Mouse (Mus musculus): ENCODE data around the gene Cxcr5.

Gene Cxcr5

DNA sequence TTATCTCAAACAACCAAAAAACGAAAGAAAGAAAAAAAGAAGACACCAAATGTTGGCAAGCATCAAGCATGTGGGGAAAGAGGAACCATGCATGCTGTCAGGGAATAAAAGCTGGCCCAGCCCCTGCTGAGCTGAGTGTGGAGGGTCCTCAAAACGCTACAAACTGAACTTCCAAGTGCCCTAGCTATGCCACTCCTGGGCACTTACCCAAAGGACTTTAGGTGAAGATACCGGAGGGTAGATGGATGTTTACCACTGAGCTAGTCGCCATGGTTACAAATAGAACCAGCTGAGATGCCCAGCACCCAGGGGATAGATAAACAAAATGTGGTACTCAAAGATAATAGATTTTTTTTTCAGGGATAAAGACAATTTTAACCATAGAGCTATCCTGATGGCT, at the start of gene Cxcr5:
Cxcr5 (minus strand) TSS at position 281 of the 400 bp plus-strand sequence.
- no peak for DNase-seq

DNA sequence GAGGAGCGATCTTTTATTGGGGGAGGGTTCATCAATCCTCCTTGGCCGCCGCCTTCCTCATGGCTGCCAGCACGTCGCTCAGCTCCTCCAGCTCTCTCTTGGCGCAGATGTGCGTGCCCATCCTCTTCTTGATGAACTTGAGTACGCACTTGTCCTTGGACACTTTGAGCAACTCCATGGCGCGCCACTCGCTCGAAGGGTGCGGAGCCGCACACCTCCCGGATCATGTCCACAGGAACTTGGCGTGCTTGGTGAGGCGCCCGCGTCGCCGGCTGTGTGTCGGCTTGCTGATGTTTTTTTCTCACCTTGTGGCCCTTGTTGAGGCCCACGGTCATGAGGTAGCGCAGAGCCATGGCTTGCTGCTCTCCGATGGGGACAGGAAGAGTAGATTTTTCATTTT, 48.7 kb upstream of the Cxcr5 start:
- DNase-seq = no peak

DNA sequence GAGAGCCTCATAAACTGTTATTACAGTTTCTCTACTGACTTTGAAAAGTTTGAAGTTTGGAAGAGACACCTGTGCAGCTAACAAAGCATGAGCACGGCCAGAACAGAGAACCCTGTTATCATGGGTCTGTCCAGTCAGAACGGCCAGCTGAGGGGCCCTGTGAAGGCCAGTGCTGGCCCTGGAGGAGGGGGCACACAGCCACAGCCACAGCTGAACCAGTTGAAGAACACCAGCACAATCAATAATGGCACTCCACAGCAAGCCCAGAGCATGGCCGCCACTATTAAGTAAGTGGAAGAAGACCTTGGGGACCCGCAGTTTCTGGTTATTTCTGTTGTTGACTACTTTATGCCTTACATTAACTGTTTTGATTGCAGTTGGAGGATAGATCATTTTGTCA, 45.6 kb upstream of the Cxcr5 start:
- DNase-seq = no peak

DNA sequence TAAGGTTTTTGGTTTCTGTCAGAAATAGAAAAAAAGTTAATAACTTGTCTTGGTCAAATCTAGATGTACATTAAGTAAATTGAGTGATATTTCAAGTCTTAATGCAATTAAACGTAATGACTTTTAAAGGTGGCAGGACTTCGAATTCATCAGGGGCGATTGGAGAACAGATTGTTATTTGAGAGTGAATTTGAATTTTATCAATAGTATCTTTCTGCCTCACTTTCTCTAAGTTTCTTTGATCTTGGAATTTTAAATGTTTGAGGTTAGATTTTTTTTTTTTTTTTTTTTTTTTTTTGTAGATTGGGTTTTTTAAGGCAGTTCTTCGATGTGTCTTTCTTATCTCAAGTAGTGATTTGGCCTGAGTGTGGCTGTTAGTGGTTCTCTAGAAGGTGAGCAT, 45.0 kb upstream of the Cxcr5 start:
- DNase-seq = no peak

DNA sequence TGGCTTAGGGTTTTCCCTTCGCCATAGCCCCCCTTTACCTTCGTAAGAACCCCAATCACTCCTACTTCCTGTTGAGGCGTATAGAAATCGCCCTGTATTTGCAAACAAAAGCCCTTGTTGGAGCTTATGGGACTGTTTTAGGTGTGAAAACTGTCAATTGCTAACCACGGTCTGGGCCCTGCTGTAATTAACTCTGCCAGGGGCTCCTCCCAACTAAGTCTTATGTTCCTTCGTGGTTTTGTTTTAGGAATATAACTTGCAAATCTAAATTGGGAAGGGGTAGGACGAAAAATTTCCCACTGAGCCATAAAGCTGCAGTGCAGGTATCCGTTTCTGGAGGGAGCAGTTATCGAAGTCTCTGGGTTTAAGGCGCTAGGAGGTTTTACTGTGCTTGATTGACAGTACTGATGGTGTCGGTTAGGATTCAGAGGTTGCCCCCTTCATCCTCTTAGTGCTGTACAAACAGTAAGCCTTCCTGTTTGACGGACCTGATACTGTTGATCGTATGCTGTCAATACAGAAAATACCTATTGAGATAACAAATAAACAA, 44.0 kb upstream of the Cxcr5 start:
- no peak for DNase-seq

DNA sequence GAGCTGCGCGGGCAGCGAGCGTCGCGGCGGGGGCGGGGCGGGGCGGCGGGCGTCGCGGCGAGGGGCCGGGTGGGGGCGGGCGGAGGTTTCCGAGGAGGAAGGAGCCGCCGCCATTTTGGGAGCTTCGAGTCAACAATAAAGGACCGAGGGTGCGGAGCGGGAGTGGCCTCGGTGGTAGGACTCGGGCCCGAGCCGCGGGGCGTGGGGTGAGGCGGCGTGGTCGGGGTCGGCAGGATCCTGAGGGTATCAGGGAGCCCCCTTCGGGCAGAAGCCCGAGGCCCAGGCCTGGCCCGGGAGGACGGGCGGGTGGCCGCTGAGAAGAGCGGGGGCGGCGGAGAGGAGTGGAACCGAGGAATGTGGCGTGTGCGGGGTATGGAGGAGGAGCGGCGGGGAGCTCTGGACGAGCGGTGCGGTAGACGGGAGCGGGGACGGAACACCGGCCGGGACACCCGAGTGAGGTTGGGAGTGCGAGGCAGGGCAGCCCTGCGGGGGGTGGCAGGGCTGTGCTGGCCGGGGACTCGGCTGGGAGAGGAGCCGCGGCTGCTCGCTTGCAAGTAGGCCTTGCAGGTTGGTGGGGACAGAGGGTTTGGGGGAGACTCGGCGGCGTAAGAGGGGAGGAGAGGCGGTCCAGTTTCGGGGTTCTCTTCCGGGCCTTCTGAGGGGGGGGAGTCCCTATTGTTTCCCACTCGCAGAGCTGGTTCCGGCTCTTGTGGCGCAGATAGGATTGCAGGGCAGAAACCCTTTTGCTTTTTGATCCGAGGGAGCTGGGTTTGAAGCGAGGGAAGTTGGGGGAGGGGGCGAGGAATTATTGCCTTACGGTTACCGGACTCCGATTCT, 43.3 kb upstream of the Cxcr5 start, which contains the start of gene Ddx6:
Ddx6 (plus strand) TSS at position 114 of the 837 bp plus-strand sequence.
- DNase-seq = peak; percentile 83 to 89

DNA sequence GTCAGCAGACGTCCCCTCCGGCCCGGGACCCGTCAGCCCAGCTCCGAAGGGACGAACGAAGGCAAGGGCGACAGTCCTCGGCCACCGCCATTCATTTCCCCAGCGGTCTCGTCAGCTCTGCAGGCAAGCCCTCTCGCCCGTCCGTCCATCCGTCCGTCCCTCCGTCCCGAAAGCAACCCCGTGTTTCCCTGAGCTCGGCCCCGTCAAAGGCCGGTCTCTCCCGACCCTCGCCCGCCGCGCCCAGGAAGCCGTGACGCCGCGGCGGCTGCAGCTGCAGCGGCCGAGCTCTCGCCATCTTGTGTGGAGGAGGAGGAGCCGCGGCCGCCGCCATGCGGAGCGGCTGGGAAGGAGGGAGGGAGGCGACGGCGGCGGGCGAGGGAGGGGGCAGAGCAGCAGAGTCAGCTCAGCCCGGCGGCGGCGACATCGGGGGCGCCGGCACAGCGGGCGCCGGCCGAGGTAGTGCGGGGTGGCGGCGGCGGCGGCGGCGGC, 42.7 kb upstream of the Cxcr5 start:
- peak; percentile 85 to 92 for DNase-seq

DNA sequence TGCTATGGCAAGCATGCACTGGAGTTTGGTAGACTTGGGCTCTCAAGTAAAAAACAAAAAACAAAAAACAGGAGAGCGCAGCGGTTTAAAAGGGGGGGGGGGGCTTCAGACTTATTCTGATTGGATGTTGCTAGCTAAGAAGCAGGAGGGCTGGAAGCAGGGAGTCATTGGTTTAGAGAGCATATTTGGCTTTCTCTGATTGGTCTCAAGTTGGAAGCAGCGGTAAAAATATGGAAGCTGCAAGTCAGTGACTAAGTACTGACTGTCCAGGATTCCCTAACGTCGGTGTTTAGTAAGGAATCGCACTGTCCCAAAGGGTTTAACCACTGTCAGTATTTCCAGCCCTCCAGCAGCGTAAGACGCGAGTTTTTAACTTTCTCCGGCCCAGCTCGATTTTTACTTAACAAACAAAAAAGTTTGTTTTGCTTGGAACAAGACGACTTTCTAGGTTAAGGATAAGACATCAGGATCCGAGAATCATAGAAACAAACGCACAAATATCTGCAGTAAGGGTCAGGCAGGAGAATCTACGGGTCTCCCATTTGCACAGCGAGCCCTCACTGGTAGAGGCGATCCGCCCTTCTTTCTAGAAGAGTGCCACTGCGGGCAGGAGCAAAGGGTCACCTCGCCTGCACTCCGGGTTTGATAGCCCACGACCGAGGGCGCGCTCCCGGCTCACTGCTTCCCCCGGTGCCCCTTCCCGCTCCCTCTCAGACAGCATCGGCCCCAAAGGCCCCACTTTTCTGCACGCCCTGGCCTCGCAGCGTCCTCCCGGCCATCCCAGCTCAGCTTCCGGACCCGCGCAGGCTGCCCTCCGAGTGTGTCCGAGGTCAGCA, 42.0 kb upstream of the Cxcr5 start:
- peak; percentile 32 to 62 for DNase-seq

DNA sequence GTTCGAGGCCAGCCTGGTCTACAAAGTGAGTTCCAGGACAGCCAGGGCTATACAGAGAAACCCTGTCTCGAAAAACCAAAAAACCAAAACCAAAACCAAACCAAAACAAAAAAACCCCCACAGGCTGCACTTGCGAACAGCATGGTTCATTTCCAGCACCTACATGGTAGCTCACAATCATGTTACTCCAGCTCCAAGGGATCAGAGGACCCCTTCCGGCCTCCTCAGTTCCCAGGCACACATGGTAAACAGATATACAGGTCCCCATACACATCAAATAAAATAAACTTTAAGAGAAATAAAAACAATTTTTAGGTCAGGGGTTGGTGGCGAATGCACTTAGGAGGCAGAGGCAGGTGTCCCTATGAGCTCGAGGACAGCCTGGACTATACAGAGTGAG, 41.1 kb upstream of the Cxcr5 start:
- no peak for DNase-seq

DNA sequence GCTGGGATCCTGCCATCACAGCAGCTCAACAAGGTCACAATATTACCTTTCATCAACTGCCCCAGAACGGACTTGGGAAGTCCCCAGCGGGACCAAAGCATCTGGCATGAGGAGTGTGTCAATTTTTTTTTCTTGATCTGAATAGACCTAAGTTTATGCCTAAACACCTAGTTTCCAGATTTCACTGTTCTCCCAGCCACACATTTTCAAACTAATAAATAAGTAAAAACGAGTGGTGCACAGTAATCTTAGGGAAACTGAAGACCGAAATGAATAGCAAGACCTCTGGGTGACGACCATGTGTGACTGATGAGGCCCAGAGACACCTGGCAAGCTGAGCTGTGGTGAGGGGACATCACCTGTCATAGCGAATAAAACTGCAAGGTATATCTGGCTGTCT, 39.1 kb upstream of the Cxcr5 start:
- no peak for DNase-seq

DNA sequence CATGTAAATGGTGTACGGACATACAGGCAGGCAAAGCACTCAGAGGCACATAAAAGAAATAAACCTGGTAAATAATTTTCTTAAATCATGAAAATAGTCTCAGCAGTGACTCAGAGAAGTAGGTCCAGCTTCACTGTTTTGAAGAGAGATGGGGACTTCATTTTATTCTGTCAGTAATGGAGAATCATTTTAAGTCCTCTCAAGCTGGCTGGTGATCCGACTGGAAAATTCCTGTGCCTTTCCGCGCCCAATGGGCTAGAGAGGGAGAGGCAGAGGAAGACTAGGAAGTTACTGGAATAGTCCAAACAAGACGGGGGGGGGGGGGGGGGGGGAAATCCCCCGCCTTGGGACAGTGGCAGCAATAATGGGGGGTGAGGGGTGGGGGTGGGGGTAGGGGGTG, 37.9 kb upstream of the Cxcr5 start:
- peak; percentile 20 to 45 for DNase-seq

DNA sequence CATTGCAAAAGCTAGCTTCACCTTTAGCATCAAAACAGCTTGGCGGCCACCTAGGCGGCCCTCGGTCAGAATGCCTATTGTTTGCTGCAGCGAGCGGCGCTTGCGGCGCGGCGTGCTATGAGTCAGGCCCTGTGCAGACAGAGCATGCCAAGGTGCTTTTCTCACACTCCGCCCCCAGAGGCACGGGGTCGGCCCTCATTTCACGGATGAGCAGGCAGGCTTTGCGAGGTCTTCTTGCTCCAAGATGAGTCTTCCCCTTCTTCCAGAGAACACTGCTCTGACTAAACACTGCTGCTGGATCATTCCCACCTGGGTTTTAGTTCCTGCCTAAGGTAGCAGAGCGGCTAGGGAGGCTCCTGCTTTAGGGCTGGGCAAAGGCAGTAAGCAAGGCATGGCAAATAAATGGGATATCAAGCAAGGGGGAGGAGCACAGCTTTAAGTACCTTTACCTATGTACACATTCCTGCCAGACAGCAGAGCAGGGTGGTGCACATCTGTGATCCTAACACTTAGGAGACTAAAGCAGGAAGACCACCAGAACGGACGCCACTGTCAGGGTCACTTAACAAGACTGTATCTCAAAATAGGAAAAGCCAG, 37.3 kb upstream of the Cxcr5 start:
- DNase-seq = peak; percentile 73 to 82

DNA sequence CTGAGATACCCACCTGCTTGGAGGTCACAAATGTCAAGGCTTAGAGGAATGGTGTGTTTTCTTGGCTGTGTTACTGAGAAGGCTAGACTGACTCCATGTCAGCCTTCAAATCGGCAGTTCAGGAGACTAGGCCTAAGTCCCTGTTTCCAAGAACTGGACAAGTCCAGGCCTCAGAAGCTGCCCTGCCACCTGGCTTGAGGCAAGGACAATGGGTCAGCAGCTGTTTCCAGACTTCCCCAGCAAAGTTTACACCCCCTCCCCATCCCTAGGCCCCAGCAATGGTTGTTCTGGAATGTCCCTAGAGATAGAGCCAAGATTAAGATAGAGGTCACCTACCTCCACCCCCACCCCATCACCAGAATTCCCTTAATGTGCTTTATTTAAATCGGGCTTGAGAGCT, 36.1 kb upstream of the Cxcr5 start:
- no peak for DNase-seq

DNA sequence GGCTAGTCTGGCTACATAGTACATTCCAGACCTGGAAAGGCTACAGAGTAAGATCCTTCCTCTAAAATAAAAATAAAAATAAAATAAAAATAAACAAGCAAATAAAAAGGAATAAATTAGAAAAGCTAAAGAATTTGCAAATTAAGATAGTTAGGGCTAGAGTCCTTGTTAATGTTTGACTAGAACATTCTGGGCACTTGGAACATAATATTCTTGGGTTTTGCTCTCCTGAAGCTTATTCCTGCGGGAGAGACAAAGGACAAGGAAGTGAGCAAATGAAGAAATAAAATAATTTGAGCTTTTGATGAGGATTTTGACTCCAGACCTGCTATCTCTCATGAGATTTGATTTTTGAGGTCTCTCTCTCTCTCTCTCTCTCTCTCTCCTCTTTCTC, 33.9 kb upstream of the Cxcr5 start:
- DNase-seq = no peak

DNA sequence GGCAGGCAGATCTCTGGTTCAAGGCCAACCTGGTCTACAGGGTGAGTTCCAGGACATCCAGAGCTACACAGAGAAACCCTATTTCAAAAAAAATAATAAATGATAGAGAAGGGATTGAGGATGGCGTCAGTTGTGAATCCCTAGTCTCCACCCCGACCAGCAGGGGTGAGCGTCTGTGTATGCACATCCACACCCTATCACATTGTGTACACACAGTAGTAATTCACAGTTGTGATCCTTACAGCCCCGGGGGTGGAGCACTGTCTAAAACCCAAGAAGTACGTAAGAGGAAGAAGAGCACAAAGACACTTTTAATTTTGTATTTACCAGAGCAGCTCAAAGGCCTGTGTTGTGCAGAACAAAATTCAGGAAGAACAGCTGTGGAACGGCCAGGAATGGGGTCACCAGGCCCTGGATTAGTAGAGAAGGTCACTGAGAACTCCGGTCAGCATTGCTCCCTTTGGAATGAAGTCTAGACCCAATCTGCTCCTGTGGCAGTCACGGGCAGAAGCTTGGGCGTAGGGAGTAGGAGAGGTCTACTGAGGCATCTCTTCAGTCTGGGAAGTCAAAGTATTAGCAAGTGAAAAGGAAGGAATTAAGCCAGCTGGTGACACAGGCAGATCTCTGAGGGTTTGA, 33.3 kb upstream of the Cxcr5 start:
- no peak for DNase-seq

DNA sequence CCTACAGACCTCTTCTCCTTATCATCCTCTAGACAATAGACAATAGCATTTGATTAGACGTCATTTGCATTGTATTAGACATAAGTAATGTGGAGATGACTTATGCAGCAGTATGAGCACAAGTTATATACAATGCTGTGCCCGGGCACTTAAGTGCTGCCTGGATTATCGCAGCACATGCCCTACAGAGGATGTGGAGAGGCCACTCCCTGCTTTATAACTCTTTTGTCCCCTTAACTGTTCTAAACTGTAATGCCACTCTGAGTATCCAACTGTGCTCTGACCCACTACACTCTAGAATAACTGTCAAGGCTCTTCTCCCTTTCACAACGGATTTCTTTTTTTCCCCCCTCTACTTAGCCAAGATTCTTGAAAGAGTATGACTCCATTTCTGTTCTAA, 32.2 kb upstream of the Cxcr5 start:
- DNase-seq = no peak

DNA sequence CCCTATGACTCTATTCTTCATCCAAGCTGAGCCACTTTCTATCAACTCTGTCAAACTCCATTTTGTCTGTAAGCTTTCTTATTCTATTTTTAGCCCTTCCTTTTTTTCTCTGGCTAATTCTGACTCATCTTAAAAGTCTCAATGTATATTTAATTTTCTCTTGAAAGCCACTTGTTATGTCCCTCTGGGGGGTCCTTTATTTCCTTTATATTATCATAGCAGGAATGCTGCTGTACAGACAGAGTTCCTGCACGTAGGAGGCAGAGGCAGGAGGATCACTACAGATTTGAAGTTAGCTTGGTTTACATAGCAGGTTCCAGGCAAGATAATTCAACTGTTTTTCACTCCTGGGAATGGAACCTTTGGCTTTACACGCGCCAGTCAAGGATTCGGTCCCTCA, 31.5 kb upstream of the Cxcr5 start:
- no peak for DNase-seq

DNA sequence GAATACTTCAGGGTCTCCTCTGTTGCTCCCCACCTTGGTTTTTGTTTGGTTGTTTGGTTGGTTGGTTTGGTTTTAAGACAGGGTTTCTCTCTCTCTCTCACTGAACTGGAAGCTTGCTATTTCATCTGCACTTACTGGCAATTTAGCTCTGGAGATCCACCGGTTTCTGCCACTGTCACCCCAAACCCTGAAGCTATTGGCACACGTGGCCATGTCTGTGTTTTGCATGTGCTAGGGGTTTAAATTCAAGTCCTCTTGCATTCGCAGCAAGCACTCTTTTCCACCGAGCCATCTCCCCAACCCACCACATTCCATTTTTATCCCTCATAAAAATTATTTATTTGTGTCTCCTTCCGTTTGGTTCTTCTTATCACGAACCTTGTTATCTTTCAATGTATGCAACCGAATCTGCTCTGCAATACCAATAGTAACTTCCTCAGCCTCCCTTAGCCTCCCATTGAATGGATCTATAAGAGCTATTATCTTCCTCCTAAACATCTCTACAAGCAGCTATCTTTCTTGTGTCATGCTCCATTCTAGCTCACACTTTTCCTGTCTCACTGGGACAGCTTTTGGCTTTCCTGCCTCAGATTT, 30.0 kb upstream of the Cxcr5 start:
- DNase-seq = no peak

DNA sequence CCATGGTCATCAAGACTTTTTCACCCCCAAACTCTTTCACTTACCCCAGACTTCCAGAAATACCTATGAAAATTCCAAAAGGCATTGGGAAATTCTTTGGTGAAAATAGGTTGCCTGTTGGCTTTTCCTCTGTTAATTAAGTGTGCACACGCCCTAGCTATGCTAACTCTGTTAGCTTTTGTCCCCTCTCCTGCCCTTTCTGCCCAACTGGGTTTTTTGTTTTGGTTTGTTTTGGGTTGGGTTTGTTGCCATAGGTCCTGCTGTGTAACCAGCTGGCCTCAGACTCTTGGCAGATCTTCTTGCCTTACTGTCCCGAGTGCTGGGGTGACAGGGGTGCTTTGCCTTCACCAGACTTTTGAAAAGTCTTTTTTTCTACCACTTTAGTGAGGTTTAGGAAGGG, 29.3 kb upstream of the Cxcr5 start:
- no peak for DNase-seq

DNA sequence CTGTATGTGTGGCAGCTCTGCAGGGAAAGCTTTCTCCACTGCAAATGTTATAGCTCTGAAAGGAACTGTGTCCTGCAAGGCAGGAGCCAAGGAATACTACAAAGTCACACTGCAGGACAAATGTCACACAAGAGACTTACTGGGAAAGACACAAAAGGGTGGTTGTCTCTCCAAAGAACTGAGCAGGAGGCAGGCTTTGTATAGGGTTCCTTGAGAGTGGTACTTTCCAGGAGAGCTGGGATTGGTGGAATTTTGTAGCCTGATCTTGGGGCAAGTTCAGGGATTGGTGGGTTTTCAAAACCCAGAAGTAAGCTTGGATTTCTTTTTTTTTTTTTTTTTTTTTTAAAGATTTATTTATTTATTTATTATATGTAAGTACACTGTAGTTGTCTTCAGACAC, 27.4 kb upstream of the Cxcr5 start:
- no peak for DNase-seq

DNA sequence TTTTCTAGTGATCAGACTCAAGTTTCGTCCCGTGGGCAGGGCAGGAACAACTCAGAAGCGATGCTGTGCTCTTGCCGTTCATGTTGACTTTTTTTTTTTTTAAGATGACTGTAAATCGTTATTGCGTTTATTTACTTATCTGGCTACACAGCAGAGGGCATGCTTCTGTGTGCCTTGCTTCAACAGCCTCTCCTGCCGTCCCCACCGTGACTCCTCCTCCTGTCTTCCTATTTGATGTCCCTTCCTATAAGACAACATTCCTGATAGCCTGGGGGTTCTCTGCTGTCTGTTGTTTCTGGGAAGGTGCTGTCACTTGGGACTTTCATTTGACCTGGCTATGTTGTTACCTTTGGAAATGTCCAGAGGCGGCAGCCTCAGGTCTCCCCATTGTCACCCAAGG, 26.9 kb upstream of the Cxcr5 start:
- DNase-seq = no peak

Measured in kidney, postnatal 4 days (tissue).